Mouse (Mus musculus): ENCODE data around the gene Pard3b.

DNA sequence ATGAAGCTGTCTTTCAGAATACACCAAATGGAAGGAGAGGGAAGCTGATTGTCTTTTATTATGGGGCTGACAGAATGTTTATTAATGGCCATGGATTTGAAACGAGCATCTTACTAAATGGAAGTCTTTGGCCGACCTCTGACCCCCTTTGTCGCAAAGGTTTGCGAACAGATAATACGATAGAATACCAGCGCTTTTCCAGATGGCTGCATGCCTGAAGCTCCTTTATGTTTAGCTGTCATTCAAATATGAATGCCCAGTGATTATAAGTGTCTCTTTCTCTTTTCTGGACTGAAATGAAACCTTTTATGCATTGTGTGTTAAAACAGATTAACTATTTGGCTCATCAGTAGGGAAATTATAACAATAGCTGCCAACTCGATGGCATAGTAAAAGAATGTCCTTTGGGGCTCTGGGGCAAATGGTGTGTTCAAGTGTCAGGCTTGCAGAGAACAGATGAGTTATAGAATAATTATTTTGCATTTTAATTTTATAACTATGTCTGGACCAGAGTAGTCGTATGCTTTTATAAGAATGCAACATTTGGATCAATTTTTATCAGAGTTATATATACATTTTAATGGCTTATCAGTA is 46.7 kb downstream of the Pard3b start:
- TF ChIP-seq CTCF (IDR thresholded peaks at IDR 0.05; ENCODE audit: extremely low read depth, insufficient read depth, insufficient read length, insufficient replicate concordance) (no peak), POLR2A (IDR thresholded peaks at IDR 0.05; ENCODE audit: low read depth, low read length) (no peak)

Measured in spleen, adult 2 months (tissue).